Mouse (Mus musculus): Measurements from ENCODE around the gene Dlg5.

DNA sequence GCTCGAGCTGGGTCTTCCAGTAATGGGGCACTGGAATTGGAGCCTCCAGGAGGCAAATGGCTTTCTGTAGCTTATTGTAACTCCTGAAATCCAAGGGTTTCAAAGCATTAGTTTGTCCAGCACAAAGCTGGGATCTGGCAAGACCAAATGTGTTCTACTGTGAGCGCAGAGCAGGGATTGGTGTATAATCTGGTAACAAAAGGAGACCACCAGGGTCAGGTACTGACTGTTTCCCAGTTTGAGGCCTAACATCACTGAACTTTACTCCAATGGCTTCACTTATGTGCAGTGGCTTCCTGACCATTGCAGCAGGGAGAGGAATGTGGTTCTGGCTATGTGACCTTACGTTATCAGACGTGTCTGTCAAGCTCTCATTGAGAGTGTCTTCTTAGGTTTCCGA is 47.9 kb upstream of the Dlg5 start:
- no peak for TF ChIP-seq CTCF (IDR thresholded peaks at IDR 0.05)
- no peak for TF ChIP-seq EP300 (IDR thresholded peaks at IDR 0.05)
